Mouse (Mus musculus) spleen, embryonic (tissue): ENCODE measurements around the gene Heatr4.
"Not testable (repeated sequence)": the region's sequence is repeated elsewhere in the genome, so short reads cannot be mapped to it uniquely, and the experiment has no call there.

Source experiments
- CTCF ChIA-PET: fragments of 350-600 bp; sonication (Branson Sonifier 250); formaldehyde crosslinking; loops from one replicate; lab custom pipeline; 2022; lab: Charles Lee

Gene Heatr4

DNA sequence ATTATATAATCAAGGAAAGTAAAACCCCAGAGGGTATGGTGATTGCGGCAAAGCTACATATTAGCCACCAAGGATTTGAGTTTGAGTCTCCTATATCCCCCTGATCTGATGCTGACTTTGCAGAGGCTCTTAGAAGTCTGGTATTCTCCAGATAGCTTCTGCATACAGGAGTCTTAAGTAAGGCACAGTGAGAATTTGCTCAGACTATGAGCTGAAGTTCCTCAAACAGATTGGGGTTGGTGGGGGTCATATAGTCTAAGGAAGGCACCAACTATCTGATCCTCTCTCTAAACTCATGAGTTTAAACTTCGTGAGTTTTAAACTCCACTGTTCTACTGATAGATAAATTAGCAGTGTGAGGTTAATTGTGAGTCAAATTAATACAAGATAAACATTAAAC, 45.3 kb downstream of the Heatr4 start:
- CTCF ChIA-PET: no interaction called here

DNA sequence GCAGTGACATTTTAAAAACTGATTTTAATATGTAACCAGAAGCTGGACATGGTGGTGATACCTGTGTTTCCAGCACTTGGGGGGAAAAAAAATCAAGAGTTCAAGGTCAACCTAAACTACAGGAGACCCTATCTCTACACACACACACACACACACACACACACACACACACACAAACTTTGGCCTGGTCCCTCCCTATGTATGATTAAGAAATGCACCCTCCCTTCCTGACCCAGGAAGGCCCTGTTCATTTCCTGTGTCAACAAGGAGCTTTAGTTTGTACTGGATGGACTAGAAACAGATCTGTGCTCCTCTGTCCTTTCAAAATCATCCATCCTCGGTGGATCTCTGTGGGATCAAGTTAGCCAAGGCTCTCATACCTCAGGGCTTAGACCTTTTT, 46.1 kb downstream of the Heatr4 start:
- CTCF ChIA-PET: not testable (repeated sequence)

DNA sequence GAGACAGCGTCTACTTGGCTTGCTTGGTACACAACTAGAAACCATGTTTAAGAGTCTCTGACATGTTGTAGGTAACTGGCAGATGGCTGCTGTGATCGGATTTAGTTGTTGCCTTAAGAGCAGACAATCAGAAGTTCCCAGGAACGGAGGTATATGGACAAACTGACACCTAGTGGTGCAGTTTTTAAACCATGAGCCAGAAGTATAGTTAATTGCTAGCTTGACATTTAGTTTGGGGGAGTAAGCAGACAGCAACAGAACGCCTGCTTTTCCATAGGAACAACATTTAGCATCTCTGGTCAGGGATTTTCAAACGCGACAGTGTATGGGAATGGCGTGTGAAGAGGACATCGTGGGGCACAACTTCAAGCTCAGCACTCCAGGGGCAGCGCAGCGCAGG, 47.1 kb downstream of the Heatr4 start:
- CTCF ChIA-PET: no interaction called here

DNA sequence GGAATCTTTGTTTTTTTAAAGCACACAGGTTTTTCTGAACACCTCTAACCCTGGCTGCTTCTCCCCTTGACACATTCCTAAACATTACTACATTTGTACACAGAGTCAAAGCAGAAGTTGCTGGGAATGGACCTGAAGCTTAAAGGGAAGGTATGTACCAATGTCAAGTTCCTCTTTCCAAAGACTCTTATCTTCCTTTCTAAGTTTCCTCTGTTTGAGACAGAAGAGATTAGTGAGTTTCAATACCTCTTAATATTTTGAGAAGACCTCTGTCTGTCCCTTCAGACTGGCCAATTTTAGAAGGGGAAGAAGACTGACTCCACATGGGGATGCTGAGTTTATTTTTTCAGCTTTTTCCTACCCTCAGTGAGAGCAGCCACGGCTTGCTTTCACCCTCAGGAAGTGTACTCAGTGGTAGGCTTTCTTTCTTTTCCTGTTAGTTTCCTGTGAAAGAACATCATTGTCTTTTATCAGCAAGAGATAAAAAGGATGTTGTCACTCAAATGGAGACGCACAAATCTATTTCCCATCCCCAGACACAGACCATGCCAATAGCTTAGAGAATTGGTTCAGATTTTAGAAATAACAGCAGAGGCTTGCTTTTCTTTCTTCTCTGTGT, 55.4 kb downstream of the Heatr4 start:
- CTCF ChIA-PET: no interaction called here

DNA sequence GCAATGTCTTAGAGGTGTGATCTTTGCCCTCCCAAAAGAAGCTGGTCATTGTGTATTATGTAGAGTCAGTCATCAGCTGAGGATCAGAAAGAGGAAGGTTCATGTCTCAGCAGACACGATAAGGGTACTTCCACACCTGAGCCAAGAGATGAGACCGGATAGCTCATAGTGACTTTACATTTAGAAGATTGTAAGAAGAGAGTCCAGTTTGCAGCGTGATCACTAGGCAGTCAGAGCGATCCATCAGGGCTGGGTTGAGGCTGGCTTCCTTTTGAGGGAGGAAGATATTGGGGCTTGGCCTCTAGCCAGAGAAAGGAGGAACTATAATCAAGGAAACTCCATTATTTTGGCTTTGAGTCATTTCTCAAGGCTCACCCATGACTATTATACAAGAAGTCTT, 56.9 kb downstream of the Heatr4 start:
- CTCF ChIA-PET: no interaction called here

DNA sequence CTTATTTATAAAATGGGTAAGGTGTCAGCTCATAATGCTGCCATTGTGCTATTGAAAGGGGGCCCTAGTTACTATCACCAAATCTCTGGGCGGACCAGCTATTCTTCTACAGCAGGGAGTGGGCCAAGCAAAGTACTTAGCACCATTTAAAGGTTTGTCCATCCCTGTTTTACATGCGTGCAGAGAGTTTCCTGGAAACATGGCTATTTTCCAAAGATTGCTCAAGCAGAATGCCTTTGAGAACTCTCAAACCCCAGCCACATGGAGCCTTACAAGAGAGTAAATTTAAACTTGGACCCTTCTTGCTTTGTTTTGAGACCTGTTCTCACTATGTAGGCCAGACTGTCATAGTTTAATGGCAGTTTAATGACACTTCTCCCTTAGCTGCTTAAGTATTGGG, 58.6 kb downstream of the Heatr4 start:
- CTCF ChIA-PET: no interaction called here

DNA sequence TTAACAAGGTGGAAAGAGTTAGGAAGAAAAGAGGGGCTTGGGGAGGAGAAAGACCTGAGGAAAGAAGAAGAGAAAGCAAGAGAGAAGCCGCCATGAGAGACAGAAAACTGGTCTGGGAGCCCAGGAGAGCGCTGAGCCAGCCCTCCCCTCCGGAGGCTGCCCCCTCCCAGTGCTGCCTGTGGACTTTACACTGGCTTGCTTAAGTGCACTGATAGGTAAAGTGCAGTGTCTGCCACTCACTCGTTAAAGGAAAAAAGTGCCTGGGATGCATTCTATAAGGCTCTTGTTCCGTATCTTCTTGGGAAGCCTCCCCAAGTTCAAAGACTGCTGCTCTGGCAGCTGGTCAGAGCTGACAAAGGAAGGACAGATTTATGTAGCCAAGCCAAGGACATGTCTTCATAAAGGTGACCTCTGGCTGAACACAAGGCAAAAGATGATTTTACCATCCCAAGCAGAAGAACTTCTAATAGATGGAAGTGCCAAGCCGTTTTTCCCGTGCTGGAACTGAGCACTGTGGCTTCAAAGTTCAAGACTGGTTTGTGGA, 59.4 kb downstream of the Heatr4 start:
- CTCF ChIA-PET: no interaction called here

DNA sequence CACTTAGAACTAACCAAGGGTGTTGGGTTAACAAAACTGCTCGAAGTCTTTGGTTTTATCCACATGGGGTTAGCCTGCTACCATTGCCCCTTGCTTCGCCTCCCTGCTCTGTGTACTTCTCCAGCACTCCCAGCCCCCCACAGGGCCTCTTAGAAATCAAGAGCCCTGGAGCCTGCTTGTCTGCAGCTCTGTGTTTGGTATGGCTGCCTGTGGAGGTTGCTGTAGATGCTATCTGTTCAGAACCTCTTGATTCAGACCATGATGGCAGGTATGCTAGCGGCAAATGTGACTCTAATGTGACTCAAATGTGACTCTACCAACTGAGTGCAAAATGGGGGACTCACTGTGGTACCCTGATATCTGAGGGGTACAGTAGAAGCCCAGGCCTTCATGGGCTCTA, 60.3 kb downstream of the Heatr4 start:
- CTCF ChIA-PET: interaction anchor here (0.7 kb wide), 1 partner anchor 829 kb away, joined by 3 read pairs; no protein-coding TSS in a partner anchor

DNA sequence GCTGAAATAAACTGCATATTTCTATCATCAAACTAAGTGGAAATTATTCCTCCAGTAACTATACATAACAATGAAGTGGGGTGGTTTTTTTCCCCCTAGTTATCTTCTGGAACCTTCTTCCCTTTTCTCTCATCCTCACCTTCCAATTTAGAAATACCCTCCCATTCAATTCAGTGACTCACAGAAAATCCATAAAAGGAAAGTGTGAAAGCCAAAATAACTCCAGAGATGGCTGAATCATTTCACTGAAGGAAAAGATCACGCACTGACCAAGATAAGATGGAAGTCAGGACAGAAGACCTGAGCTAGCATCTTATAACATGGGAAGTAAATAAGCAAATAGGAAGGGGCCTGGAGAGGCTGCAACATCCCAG, 61.2 kb downstream of the Heatr4 start:
- CTCF ChIA-PET: no interaction called here

DNA sequence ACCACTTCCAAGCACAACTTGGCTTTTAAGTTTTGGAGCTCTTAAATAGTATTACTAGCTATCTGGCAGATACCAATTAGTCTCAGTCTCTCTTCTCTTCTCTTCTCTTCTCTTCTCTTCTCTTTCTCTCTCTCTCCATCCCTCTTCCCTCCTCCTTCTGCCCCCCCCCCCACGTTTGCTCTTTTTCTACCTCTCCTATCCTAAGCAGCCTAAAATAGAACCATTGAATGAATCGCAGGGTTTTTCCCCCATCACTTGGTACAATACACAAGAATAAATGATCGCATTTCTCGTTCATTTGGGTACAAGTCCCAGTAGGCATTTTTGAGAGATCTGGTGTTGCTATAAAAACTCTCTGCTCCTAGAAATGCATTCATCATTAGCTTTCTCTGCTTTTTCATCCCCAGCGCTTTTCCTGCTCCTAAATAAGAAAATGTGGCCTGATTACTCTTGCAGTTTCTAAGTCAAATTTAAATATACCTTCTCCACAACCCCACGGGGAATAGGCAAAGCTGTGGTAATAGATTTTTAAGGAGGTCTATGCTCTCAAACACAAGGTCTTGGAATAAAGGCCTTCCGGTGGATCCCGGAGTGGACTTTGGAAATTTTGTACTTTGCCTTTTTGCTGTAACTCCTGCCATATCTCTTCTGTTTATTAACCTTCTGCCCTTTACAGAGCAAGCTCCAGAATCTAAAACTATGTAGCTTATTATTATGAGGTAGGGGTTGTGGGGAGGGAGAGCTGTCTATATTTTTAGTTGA, 61.7 kb downstream of the Heatr4 start:
- CTCF ChIA-PET: interaction anchor here (0.7 kb wide), 1 partner anchor 323 kb away, joined by 5 read pairs; no protein-coding TSS in a partner anchor

DNA sequence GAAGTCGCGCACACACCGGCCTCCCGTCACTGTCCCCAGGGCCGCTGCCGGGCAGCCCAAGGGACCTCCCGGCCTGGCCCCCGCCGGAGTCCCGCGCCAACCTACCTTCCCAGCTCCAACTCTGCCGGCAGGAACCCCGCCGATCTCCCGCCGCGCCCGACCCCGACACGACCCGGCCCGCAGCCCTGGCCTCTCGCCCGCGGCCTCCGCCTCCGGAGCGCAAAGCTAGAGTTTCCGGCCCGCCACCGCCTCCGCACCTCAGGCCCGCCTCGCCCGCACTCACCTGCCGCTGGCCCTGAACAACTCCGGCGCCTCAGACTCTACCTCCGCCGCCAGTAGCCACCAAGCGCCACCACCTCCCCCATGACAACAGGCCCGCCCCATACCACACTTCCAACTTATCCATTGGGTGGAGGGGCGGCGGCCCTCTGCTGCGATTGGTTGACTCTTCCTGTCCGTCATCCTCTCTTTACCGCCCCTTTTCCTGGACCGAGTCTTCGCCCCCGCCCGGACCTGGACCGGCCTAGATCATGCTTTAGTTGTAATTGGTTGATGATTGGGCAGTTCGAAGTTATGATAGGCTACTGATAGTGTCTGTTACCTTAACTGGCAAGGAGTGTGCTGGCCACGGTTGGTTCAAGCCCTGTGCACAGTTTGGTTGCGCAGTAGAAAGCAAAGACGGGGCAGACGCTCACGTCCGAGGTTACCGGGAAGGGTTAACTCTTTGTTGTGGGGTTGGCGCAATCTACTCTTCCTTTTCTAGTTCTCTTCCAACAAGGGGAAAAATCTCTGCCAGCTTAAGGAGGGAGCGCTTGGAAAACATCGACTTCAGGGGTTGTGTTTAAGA, 62.9 kb downstream of the Heatr4 start, which contains the start of gene Numb:
Numb (minus strand) TSS at position 400 of the 847 bp plus-strand sequence.
- CTCF ChIA-PET: interaction anchor here (0.6 to 0.7 kb wide), 2 partner anchors 110 to 324 kb away, joined by 5 to 25 read pairs; no protein-coding TSS in a partner anchor

DNA sequence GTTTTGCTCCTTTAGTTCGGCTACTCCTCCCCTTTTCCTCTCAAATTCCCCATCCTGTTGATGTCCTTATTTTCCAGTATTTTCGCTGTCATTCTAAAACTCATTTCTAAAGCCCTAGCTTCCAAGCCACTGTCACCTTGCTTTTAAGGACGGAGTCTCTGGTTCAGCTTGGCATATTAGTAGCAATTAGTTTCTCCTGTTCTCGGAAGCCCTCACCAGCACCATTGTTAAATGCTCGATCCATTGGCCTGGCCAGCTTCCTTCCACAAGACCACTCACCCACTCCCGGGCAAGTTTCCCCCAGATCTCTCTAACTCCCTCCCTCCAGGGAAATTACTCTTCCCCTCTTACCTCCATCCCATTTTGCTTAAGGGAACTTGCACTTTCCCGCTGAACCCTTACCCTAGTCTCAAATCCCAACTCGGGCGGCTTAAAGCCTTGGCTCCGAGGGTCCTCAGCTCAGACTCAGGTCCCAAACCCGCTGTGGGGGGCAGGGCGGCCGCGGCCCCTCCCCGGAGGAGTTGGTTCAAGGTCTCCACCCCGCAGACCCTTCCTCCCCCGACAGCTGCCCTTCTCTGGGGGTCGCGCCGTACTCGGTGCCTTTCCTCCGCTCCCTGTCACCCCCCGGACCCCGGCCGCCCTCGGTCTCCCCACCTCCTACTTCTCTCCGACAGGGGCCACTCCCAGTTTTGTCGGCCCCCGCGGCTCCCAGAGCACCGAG, 63.8 kb downstream of the Heatr4 start:
- CTCF ChIA-PET: interaction anchor here (0.7 kb wide), 1 partner anchor 864 kb away, joined by 3 read pairs; no protein-coding TSS in a partner anchor

DNA sequence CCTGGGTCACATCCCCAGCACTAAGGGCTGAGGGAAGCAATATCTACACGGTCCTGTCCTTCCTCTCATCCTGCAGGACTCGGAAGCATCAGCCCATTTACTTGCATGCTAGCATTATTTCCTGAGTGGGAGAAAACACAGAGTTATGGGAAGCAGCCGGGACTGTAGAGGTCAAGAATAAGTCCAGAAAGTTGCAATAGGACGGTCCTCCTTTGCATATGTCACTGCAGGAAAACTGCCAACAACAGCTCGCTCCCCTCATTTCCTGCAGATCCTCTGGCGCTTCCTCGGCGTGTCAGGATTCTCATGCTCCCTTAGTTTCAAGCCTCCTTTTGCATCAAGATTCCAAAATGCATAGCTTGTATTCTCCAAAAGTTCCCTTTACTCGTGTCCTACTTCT, 67.8 kb downstream of the Heatr4 start:
- CTCF ChIA-PET: no interaction called here

DNA sequence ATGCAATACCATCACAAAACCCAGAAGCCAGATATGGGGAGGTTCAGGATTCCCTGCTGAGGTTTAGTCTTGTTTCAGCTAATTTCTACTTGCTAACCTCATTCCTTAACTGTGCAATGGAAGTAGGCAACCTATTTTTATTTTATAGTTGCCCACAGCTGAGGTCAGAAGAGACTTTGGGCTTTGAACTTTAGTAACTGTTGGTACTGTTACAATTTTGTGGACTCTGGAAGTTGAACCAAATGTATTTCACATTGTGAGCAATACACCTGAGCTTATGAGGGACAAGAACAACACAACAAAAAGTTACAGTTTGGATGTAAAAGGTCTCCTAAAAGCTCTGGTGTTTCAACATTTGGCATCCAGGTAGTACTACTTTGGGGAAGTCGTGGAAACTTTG, 69.9 kb downstream of the Heatr4 start:
- CTCF ChIA-PET: no interaction called here

DNA sequence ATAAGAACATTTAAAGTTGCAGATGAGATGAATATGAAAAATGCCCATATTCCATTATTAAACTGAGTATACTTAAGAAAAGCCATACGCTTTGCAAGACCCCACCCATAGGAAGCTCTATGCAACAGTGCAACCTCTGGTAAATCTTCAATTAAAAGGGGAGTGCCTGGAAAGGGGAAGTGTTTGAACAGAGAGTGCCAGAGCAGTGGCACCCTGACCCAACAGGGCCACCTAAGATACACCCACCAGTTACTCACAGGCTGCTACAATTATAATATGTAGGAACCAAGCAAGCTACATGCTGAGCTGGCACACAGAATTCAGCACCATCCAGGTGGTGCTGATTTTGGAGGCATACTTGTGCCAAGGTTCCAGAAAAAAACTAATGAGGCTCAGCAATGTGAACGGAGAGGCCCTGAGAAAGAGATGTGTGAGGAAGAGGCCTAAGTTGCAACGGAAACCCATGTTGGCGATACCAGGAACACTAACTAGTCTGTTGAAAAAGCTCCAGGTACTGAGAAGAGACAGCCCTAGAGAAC, 70.4 kb downstream of the Heatr4 start:
- CTCF ChIA-PET: no interaction called here

DNA sequence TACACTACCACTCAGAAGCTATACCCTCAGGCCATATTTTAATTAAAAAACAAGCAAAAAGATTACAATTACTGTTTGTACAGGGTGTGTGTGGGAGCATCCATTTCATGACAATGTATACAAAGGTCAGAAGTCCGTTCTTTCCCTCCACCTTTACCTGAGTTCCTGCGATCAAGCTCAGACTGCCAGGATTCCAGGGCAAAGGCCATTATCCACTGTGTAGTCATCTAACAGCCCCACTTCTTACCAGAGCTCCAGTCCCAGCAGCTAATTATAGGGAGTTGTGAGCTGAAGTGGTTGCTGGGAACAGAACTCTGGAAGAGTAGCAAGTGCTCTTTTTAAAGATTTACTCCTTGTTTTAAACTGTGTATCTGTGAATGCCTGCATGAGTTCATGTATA, 74.2 kb downstream of the Heatr4 start:
- CTCF ChIA-PET: no interaction called here
